Mouse (Mus musculus) erythroblast, embryonic 14.5 days (primary cell): ENCODE measurements at regions not wholly inside any gene's neighbourhood (a gene's known extent, or its start where the extent isn't known, plus 50 kb on each side); places are given as distances from the start of the nearest gene placed in this dataset.

ENCODE experiments used
- GATA1 ChIP-seq: IDR thresholded peaks from 2 replicates; pipeline ENCODE4 v1.6.1; 2012; ENCODE audit warnings: low read length, inconsistent platforms, mixed read lengths
- TAL1 ChIP-seq: IDR thresholded peaks from 3 replicates; pipeline ENCODE4 v1.6.1; 2012; ENCODE audit warnings: low read length, inconsistent platforms, mixed read lengths

DNA sequence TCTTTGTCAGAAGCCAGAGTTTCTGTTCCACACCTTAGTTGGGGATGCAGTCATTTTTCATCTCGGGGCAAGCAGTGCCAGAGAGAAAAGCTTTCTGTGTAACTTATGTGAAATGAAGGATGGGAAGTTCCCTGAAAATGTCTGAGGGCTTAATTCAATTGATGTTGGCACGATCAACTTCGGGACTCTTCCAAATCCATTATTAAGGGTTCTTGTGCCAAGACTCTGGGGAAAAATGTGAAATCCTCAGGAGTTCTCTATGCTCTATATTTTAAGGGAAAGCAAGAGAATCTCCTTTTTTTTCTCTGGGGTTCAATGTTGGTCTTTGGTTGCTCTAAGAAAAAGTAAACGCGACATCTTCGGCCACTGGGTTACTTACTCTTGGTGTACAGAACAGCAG is 100.9 kb upstream of the Nrip1 start:
- TF ChIP-seq GATA1 (no peak), TAL1 (no peak)
